Mouse (Mus musculus): Measurements from ENCODE around the gene Olfr281.
"Not testable (repeated sequence)": the region's sequence is repeated elsewhere in the genome, so short reads cannot be mapped to it uniquely, and the experiment has no call there.

Gene Olfr281

GRCm38 (mm10) chr15:98452288-98452687, at the start of gene Olfr281:
Gene Olfr281 (plus strand): TSS chr15:98452588.
- DNase-seq = no peak

- DNase-seq = peak; percentile 43 to 63
Observed at GRCm38 (mm10) chr15:98408406-98409060, 43.9 kb upstream of the Olfr281 start.

- no peak for DNase-seq
Observed at GRCm38 (mm10) chr15:98409635-98410034, 42.8 kb upstream of the Olfr281 start.

- no peak for DNase-seq
Observed at GRCm38 (mm10) chr15:98410249-98410648, 42.1 kb upstream of the Olfr281 start.

GRCm38 (mm10) chr15:98415996-98416395, 36.4 kb upstream of the Olfr281 start:
- DNase-seq = no peak

GRCm38 (mm10) chr15:98416802-98417201, 35.6 kb upstream of the Olfr281 start:
- DNase-seq = not testable (repeated sequence)

- peak in 1 of 2 experiments; percentile 23 for DNase-seq
Observed at GRCm38 (mm10) chr15:98417285-98417684, 35.1 kb upstream of the Olfr281 start.

- DNase-seq = no peak
Observed at GRCm38 (mm10) chr15:98418096-98418495, 34.3 kb upstream of the Olfr281 start.

- DNase-seq = no peak
Observed at GRCm38 (mm10) chr15:98420897-98421296, 31.5 kb upstream of the Olfr281 start.

- no peak for DNase-seq
Observed at GRCm38 (mm10) chr15:98424326-98424725, 28.1 kb upstream of the Olfr281 start.

GRCm38 (mm10) chr15:98424753-98425152, 27.6 kb upstream of the Olfr281 start:
- no peak for DNase-seq

- no peak for DNase-seq
Observed at GRCm38 (mm10) chr15:98425188-98425587, 27.2 kb upstream of the Olfr281 start.

GRCm38 (mm10) chr15:98430925-98431324, 21.5 kb upstream of the Olfr281 start, which contains the start of gene Olfr282:
Gene Olfr282 (plus strand): TSS chr15:98431225.
- DNase-seq = not testable (repeated sequence)

GRCm38 (mm10) chr15:98444561-98444960, 7.8 kb upstream of the Olfr281 start:
- no peak for DNase-seq

- peak; percentile 45 to 79 for DNase-seq
Observed at GRCm38 (mm10) chr15:98448521-98448920, 3.9 kb upstream of the Olfr281 start.

GRCm38 (mm10) chr15:98469596-98469995, 17.2 kb downstream of the Olfr281 start, which contains the start of gene OR5BS1P:
Gene OR5BS1P (plus strand): TSS chr15:98469896.
- DNase-seq = no peak

GRCm38 (mm10) chr15:98471539-98471938, 19.2 kb downstream of the Olfr281 start:
- no peak for DNase-seq

- DNase-seq = no peak
Observed at GRCm38 (mm10) chr15:98474958-98475357, 22.6 kb downstream of the Olfr281 start.

GRCm38 (mm10) chr15:98475382-98475781, 23.0 kb downstream of the Olfr281 start:
- DNase-seq = peak; percentile 48 to 67

- no peak for DNase-seq
Observed at GRCm38 (mm10) chr15:98476281-98476680, 23.9 kb downstream of the Olfr281 start.

GRCm38 (mm10) chr15:98479568-98480102, 27.2 kb downstream of the Olfr281 start:
- no peak for DNase-seq

- peak in 1 of 2 experiments; percentile 10 for DNase-seq
Observed at GRCm38 (mm10) chr15:98482701-98483100, 30.3 kb downstream of the Olfr281 start, which contains the start of gene Lalba. Gene Lalba (minus strand): TSS chr15:98482721.

GRCm38 (mm10) chr15:98483907-98484886, 31.8 kb downstream of the Olfr281 start:
- DNase-seq = peak; percentile 32 to 58

Measured in kidney, postnatal 25 days (tissue).